Mouse (Mus musculus) liver, embryonic 14.5 days (tissue): ENCODE data around the gene Ccdc148.

Source experiments
- CTCF ChIP-seq: IDR thresholded peaks from 2 replicates; pipeline ENCODE4 v1.5.1; 2016; ENCODE audit warnings: antibody characterized with exemption, low read depth, control low read depth
- EP300 ChIP-seq: IDR thresholded peaks from 2 replicates; pipeline ENCODE4 v1.6.1; 2016; ENCODE audit warnings: antibody characterized with exemption, low read depth

DNA sequence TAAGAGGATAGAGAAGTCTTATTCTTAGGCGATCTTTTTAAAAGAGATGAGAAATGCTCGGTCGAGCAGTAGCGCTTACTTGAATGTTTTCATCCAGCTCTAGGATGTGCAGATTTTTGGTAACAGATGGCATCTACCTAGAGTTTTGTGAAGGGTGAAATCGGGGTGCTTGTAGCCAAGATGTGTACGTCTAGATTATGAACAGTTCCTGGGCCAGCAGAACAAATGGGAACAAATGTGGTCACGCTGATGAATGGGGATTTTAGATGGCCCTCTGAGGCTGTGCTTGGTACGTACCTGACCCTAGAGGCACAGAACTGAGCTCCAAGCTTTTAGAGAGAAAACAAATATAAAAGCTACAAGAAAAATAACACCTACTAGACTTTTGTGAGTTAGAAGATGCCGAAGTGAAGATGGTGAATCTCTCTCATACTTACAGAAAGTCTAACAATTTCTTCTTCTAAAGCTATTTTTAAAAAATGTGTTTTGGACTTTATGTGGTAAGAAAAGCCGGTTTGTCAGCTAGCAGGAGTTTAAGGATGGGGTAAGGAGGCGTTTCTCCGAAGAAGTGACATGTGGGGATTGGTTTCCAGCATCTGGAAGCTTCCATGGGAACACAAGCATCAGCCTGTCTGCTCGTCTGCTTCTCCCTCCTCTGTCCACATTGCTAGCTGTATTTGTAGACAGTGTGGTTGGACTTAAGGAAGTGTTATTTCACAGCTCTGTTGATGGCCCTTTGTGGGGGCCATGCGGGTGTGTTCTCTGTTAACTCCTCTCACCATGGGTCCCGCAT, 21.0 kb upstream of the Ccdc148 start:
- no peak for TF ChIP-seq CTCF
- TF ChIP-seq EP300 = no peak
